Mouse (Mus musculus) neural tube, embryonic 15.5 days (tissue): ENCODE data around the gene Etfrf1. TPM values are rescaled to one million over a fixed set of nuclear protein-coding genes. Genes with fewer than 3 reads are reported as not detected.

Experiments
- ATAC-seq: fragments of 200-750 bp; cut with Nextera tagmentation; 2 replicates; pipeline ENCODE4 v1.8.0; 2017; ENCODE audit warnings: mild to moderate bottlenecking, moderate TSS enrichment, moderate library complexity; ENCODE audit not compliant: low FRiP score
- H3K27ac ChIP-seq: fragments of 300-500 bp; sonication (generic); replicated peaks from 2 replicates; pipeline ENCODE4 v1.5.1; 2015; ENCODE audit warnings: mild to moderate bottlenecking, inconsistent platforms
- H3K27me3 ChIP-seq: fragments of 300-500 bp; sonication (generic); replicated peaks from 2 replicates; pipeline ENCODE4 v1.6.1; 2015; ENCODE audit warnings: inconsistent platforms
- H3K36me3 ChIP-seq: fragments of 300-500 bp; sonication (generic); 2 replicates; pipeline ENCODE4 v1.6.1; 2015; ENCODE audit warnings: inconsistent platforms
- H3K4me1 ChIP-seq: fragments of 300-500 bp; sonication (generic); 2 replicates; pipeline ENCODE4 v1.6.1; 2015; ENCODE audit warnings: inconsistent platforms
- H3K4me2 ChIP-seq: fragments of 300-500 bp; sonication (generic); 2 replicates; pipeline ENCODE4 v1.6.1; 2015; ENCODE audit warnings: inconsistent platforms, mild to moderate bottlenecking, moderate library complexity
- H3K4me3 ChIP-seq: fragments of 300-500 bp; sonication (generic); replicated peaks from 2 replicates; pipeline ENCODE4 v1.5.1; 2015; ENCODE audit warnings: mild to moderate bottlenecking, inconsistent platforms
- H3K9ac ChIP-seq: fragments of 300-500 bp; sonication (generic); replicated peaks from 2 replicates; pipeline ENCODE4 v1.6.1; 2015; ENCODE audit warnings: mild to moderate bottlenecking, inconsistent platforms
- H3K9me3 ChIP-seq: fragments of 300-500 bp; sonication (generic); replicated peaks from 2 replicates; pipeline ENCODE4 v1.6.1; 2016; ENCODE audit warnings: inconsistent platforms
- WGBS: fragments of 180-500 bp; shearing (Covaris S2); methylation state at CpG from one replicate; pipeline ENCODE4 v1.1.7; 2015; ENCODE audit warnings: mixed read lengths; 5-methylcytosine and 5-hydroxymethylcytosine counted together
- polyA plus RNA-seq: library from polyadenylated mRNA; unstranded; fragments of >200 nt; fragmentation: Nextera tagmentation; extraction: Ambion mirVana; gene quantifications from 2 replicates; pipeline ENCODE4 v1.2.1, GENCODE M21; 2015

The Etfrf1 gene
- polyA plus RNA-seq, 1 experiment from 2014 or later, result 24.0 TPM

- Histone ChIP-seq H3K27me3 (no peaks in the 10 kb centered on the region), H3K4me2 (no peak overlapping the region), H3K27ac (no peak overlapping the region), H3K4me3 (no peak overlapping the region), H3K9me3 (no peaks in the 10 kb centered on the region), H3K9ac (no peak overlapping the region), H3K36me3 (no peaks in the 10 kb centered on the region), H3K4me1 (no peaks in the 10 kb centered on the region)
- WGBS, result 85% methylated on average over 7 of the region's 7 CpGs
- no peak for ATAC-seq
Observed at GRCm38 (mm10) chr6:145262314-145262713, 51.4 kb downstream of the Etfrf1 start.

Other genes with a start within 250 kb of the Etfrf1 start
- 94.5 and 116 TPM in 2 replicates for gene Bcat1, start 134.9 kb upstream of the Etfrf1 start, polyA plus RNA-seq
- 0.60 and 16.0 TPM in 2 replicates for gene Lrmp, start 95.5 kb upstream of the Etfrf1 start, polyA plus RNA-seq
- gene Casc1, start 129 bp upstream of the Etfrf1 start, polyA plus RNA-seq, result 0.56 and 0.70 TPM in 2 replicates
- gene Kras, start 39.1 kb downstream of the Etfrf1 start, polyA plus RNA-seq, result 69.6 and 76.5 TPM in 2 replicates